Mouse (Mus musculus) E14TG2a.4 (cell line): ENCODE results near the gene Ddx56.

ENCODE experiments used
- H3K27me3 ChIP-seq: 2 replicates; pipeline ENCODE4 v1.6.1; 2014; ENCODE audit warnings: low read length, control low read depth; ENCODE audit not compliant: insufficient read depth
- H3K36me3 ChIP-seq: 2 replicates; pipeline ENCODE4 v1.6.1; 2014; ENCODE audit warnings: low read length, control low read depth; ENCODE audit not compliant: insufficient read depth
- H3K4me1 ChIP-seq: replicated peaks from 2 replicates; pipeline ENCODE4 v1.6.1; 2014; ENCODE audit warnings: low read depth, low read length, control low read depth
- H3K4me3 ChIP-seq: replicated peaks from 2 replicates; pipeline ENCODE4 v1.5.1; 2014; ENCODE audit warnings: mild to moderate bottlenecking, low read length
- H3K9me3 ChIP-seq: 2 replicates; pipeline ENCODE4 v1.6.1; 2014; ENCODE audit warnings: low read length, control low read depth
- CTCF ChIP-seq: conservative IDR thresholded peaks from 2 replicates; pipeline ENCODE4 v1.5.1; 2014; ENCODE audit warnings: low read length
- NANOG ChIP-seq: IDR thresholded peaks from 2 replicates; pipeline ENCODE4 v1.6.1; 2014; ENCODE audit warnings: borderline replicate concordance, low read length, mixed read lengths
- POU5F1 ChIP-seq: IDR thresholded peaks from 2 replicates; pipeline ENCODE4 v1.6.1; 2014; ENCODE audit warnings: low read length, borderline replicate concordance

Gene Ddx56

DNA sequence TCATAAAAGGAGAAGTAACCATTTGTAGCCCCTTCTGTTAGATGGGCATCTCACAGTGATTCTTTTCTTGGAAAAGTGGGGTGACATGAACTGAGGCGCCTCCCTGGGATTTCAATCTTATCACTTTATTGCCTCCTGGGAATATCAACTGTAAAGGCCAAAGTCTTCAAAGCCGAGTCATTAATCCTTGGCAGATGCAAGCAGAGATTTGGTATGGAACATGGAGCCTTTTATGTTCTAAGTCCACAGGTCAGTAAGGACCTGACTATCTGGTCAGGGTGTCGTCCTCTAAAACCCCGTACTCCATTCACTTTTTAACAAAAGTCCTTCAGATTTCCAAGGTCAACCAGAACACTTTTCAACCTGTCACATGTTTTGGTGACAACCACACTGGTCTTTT, 14.7 kb downstream of the Ddx56 start:
- H3K36me3 ChIP-seq: peaks cover 13% of the 10 kb centered on the region
- H3K4me3 ChIP-seq: no peak overlapping the region
- TF ChIP-seq POU5F1: no peak
- no peak for TF ChIP-seq CTCF
- no peak for TF ChIP-seq NANOG
- no peaks in the 10 kb centered on the region for H3K9me3 ChIP-seq
- peaks cover 23% of the 10 kb centered on the region for H3K4me1 ChIP-seq
- no peaks in the 10 kb centered on the region for H3K27me3 ChIP-seq

DNA sequence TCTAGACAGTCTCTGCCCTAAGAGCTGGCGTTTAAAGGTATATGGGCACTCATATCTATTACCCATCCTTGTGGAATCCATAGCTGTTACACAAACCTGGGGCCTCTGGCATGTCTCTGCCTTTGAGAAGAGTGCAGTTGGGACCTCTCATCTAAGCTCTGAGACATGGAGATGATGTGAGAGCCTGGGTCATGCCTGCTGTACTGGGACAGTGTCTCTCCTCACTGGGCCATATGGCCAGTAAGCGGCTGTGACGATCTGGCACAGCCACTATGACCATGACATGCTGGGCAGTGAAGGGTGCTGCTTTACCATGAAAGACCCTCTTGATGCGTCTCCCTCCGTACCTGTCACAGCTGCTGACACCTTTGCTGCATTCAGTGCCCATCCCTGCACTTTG, 15.3 kb downstream of the Ddx56 start:
- Histone ChIP-seq H3K4me1 (peaks cover 17% of the 10 kb centered on the region), H3K36me3 (peaks cover 7% of the 10 kb centered on the region), H3K9me3 (no peaks in the 10 kb centered on the region), H3K27me3 (no peaks in the 10 kb centered on the region), H3K4me3 (no peak overlapping the region)
- no peak for TF ChIP-seq POU5F1
- TF ChIP-seq CTCF: no peak
- no peak for TF ChIP-seq NANOG

DNA sequence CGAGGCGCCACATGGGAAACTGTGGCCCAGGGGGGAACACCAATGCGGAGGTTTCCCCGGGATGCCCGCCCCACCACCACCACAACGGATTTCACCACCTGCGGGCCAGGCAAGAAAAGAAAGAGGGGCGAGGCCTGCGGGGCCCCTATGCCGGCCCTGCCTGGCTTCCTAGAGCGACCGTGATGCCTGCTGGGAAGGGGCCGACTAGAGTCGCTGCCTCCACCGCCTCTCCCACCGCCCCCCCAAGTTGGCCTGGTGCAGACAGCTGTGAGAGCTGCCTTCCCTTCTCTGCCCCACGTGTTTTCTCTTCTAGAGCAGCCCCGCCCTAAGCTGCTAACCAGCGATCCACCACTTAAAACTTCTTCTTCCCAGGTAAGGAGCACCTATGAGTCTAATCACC, 22.9 kb downstream of the Ddx56 start:
- H3K4me1 ChIP-seq: peaks cover 6% of the 10 kb centered on the region; the same call in 1 of the 2 replicates
- H3K36me3 ChIP-seq: no peaks in the 10 kb centered on the region
- no peaks in the 10 kb centered on the region for H3K27me3 ChIP-seq
- H3K9me3 ChIP-seq: no peaks in the 10 kb centered on the region
- peak overlapping the region; percentile 48 for H3K4me3 ChIP-seq
- TF ChIP-seq NANOG (no peak), CTCF (no peak), POU5F1 (no peak)

- H3K4me3 ChIP-seq: no peak overlapping the region
- no peaks in the 10 kb centered on the region for H3K36me3 ChIP-seq
- no peak for TF ChIP-seq CTCF
- peaks cover 6% of the 10 kb centered on the region for H3K27me3 ChIP-seq
- peaks cover 26% of the 10 kb centered on the region for H3K9me3 ChIP-seq
- H3K4me1 ChIP-seq: 0 out of 2 replicates have a peak, but pooled peaks cover 5% of the 10 kb centered on the region
Observed at GRCm38 (mm10) chr11:6233025-6233424, 34.5 kb downstream of the Ddx56 start.

- TF ChIP-seq CTCF (no peak), NANOG (no peak), POU5F1 (no peak)
- H3K4me1 ChIP-seq: peaks cover 8% of the 10 kb centered on the region; the same call in 1 of the 2 replicates
- H3K4me3 ChIP-seq: peak within 1 kb of the TSS; percentile 55
- H3K9me3 ChIP-seq: peaks cover 6% of the 10 kb centered on the region
- no peaks in the 10 kb centered on the region for H3K36me3 ChIP-seq
- peaks cover 24% of the 10 kb centered on the region for H3K27me3 ChIP-seq
Observed at GRCm38 (mm10) chr11:6230012-6230411, 37.6 kb downstream of the Ddx56 start, which contains the start of gene Npc1l1. Gene Npc1l1, minus strand, starts transcription at chr11:6230143.

- H3K9me3 ChIP-seq: no peaks in the 10 kb centered on the region
- TF ChIP-seq CTCF (no peak), POU5F1 (no peak), NANOG (no peak)
Observed at GRCm38 (mm10) chr11:6224541-6225229, 42.9 kb downstream of the Ddx56 start.

DNA sequence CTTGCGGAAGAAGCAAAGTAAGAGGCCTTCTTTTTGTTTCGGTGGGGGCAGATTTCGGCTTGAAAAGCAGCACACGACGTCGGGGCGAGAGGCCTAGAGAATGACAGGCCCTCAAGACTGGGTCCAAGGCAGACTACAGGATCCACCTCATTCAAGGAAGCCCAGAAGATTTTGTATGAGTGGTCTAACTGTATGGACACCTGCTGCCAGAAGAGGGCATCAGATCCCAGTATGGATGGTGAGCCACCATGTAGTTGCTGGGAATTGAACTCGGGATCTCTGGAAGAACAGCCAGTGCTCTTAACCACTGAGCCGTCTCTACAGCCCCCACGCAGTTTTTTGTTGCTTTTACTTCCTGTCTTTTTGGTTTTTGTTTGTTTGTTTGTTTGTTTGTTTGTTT, 45.4 kb downstream of the Ddx56 start:
- H3K4me1 ChIP-seq: peaks cover 11% of the 10 kb centered on the region; the same call in 1 of the 2 replicates
- H3K36me3 ChIP-seq: no peaks in the 10 kb centered on the region
- peak; percentile 11; the same call in 1 of the 2 replicates for TF ChIP-seq CTCF
- no peak for TF ChIP-seq POU5F1
- no peak overlapping the region for H3K4me3 ChIP-seq
- no peaks in the 10 kb centered on the region for H3K9me3 ChIP-seq
- peaks cover 21% of the 10 kb centered on the region for H3K27me3 ChIP-seq

More at GRCm38 (mm10) chr11:6224541-6225229, 42.9 kb downstream of the Ddx56 start:
- H3K27me3 ChIP-seq: peaks cover 29% of the 10 kb centered on the region
- no peak overlapping the region for H3K4me3 ChIP-seq
- no peaks in the 10 kb centered on the region for H3K36me3 ChIP-seq
- H3K4me1 ChIP-seq: peaks cover 13% of the 10 kb centered on the region; the same call in 1 of the 2 replicates

- TF ChIP-seq CTCF: no peak
- no peak for TF ChIP-seq NANOG
- no peak for TF ChIP-seq POU5F1
- Histone ChIP-seq H3K9me3 (no peaks in the 10 kb centered on the region), H3K4me3 (no peak overlapping the region)
Observed at GRCm38 (mm10) chr11:6219967-6220366, 47.6 kb downstream of the Ddx56 start.

More at GRCm38 (mm10) chr11:6219967-6220366, 47.6 kb downstream of the Ddx56 start:
- H3K36me3 ChIP-seq: no peaks in the 10 kb centered on the region
- H3K27me3 ChIP-seq: peaks cover 8% of the 10 kb centered on the region; the same call in 1 of the 2 replicates
- peaks cover 7% of the 10 kb centered on the region; the same call in 1 of the 2 replicates for H3K4me1 ChIP-seq
